Mouse (Mus musculus): Measurements from ENCODE around the gene Gm48552. TPM values are rescaled to one million over a fixed set of nuclear protein-coding genes. Genes with fewer than 3 reads are reported as not detected.

Gene Gm48552
- total RNA-seq, 2 experiments from 2014 or later = 0.62 TPM; not detected in 1

- DNase-seq = no peak
- intact Hi-C loops (cut with DNase I) = no loop called here
Observed at GRCm38 (mm10) chr10:81358841-81359240, 30.0 kb upstream of the Gm48552 start.

- no peak for DNase-seq
- intact Hi-C loops (cut with DNase I) = no loop called here
Observed at GRCm38 (mm10) chr10:81360721-81361120, 28.1 kb upstream of the Gm48552 start.

GRCm38 (mm10) chr10:81362336-81362949, 26.4 kb upstream of the Gm48552 start:
- no peak for DNase-seq
- intact Hi-C loops (cut with DNase I) = no loop called here

DNA sequence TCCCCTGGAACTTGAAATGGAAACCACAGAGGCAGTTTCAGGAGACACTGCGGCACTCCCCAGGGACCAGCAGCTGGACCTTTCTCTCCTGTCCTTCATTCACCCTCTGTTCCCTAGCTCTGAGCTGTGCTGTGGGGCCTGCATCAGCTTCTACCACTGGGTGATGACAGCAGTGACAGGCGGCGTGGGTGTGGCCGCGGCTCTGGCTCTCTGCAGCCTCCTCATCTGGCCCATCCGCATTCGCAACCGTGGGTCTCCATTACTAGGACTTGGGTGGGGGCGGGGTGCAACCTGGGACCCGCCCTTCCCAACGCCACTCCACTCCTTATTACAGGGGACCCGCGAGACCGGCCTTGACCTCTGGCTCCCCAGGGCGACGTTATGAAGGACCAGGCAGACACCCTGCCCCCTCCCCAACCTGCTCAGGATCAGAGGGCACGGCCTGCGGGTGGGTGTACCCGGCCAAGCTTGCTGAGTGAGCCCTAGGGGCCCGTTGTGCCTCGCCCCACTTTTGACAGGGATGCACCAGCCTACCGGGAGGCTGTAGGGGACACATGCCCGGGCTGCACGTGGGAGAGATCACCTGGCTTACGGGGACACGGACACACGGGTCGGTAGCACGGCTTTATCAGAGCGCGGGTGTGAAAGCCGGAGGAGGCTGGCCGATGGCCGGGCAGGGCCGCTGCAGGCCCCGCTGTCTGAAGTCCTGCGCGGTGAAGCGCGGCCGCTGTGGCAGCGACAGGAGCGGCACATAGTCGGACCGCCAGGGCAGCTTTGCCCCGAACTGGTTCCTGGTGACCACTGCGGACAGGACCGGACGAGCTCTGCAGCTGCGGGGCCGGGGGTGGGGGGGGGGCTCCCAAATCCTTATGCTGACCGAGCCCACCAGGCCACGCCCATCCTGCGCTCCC, 25.1 kb upstream of the Gm48552 start:
- DNase-seq = peak in 1 of 2 experiments; percentile 33
- intact Hi-C loops (cut with DNase I) = no loop called here

GRCm38 (mm10) chr10:81364666-81365065, 24.1 kb upstream of the Gm48552 start:
- intact Hi-C loops (cut with DNase I) = no loop called here
- DNase-seq = peak in 1 of 2 experiments; percentile 49

DNA sequence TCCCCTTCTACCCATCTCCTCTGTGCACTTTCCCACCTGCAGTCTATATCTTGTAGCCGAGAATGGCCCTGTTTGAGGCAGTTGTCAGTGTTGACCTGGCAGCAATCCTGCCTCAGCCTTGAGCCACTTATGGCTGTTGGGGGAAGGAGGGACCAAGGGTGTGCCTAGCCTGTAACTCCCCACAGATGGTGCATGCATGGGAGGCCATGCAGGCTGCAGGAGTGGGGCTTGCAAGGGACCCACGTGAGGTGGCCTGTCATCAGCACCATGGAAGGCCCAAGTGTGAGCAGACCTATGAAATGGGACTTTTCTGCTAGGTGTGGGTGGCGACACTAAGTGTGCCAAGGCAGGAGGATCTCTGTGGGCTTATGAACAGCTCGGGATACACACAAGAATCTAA, 23.7 kb upstream of the Gm48552 start:
- DNase-seq = no peak
- intact Hi-C loops (cut with DNase I) = no loop called here

GRCm38 (mm10) chr10:81365672-81366476, 22.9 kb upstream of the Gm48552 start, which contains the start of gene 4930404N11Rik:
Gene 4930404N11Rik, minus strand, starts transcription at chr10:81365816.
- DNase-seq = no peak
- intact Hi-C loops (cut with DNase I) = no loop called here

- DNase-seq = no peak
- intact Hi-C loops (cut with DNase I) = no loop called here
Observed at GRCm38 (mm10) chr10:81366477-81367206, 22.2 kb upstream of the Gm48552 start.

- DNase-seq = no peak
- intact Hi-C loops (cut with DNase I) = no loop called here
Observed at GRCm38 (mm10) chr10:81367207-81367495, 21.7 kb upstream of the Gm48552 start.

GRCm38 (mm10) chr10:81375322-81375721, 13.5 kb upstream of the Gm48552 start:
- intact Hi-C loops (cut with DNase I) = no loop called here

DNA sequence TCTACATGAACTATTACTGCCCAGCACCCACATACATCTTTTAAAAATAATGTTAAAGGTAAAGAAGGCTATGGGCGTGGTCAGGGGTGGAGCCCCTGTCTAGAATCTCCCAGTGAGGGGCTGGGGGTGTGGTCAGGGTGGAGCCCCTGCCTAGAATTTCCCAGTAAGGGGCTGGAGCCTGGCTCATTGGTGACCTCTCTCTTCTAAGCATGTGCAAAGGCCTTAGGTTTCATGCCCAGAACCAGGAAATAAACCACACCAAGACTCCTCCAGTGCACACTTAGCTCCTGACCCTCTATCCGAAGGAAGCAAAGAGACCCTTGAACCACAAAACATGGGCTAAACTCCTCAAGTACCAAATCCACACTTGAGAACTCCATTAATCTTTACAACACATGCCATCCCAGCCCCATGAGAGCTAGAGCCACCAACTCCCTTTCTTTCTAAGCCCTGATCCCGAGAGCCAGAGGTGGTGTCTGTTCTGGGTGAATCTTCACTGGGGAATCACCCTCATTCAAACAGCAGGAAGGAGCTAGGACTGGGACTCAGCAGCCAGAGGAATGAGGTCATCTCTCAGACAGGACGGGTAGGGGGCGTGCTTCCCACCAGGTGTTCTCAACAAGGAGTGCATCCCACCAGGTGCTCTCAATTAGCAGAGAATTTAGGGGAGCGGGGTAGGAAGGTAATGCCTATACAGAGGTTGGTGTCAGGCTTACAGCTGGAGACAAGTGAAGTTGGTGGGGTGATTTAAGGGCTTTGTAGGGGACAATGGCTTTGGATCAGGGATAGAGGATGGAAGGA, 12.0 kb upstream of the Gm48552 start:
- no peak for DNase-seq
- intact Hi-C loops (cut with DNase I) = no loop called here

More at GRCm38 (mm10) chr10:81375322-81375721, 13.5 kb upstream of the Gm48552 start:
- DNase-seq = no peak

DNA sequence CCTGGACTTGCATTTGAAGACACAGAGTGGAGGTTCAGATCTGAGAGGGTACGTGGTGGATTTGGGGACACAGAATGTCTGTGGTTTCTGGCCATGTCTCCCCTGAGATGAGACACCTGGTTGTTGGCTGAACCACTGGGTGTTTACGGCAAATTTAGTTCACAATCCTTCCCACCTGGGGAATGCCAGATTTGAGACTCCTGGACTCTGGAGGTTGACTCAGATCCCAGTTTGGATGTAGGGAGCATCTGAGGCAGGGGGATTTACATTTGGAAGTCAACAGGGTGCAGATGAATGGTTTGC, 11.5 kb upstream of the Gm48552 start:
- intact Hi-C loops (cut with DNase I) = no loop called here

GRCm38 (mm10) chr10:81377793-81378552, 10.8 kb upstream of the Gm48552 start, which contains the start of gene Fzr1:
Gene Fzr1, minus strand, starts transcription at chr10:81378516.
- intact Hi-C loops (cut with DNase I) = no loop called here
- DNase-seq = peak in 1 of 2 experiments; percentile 36

More for the DNA sequence above, 11.5 kb upstream of the Gm48552 start:
- DNase-seq = no peak

GRCm38 (mm10) chr10:81378553-81379182, 10.1 kb upstream of the Gm48552 start:
- peak; percentile 100 for DNase-seq
- intact Hi-C loops (cut with DNase I) = no loop called here

DNA sequence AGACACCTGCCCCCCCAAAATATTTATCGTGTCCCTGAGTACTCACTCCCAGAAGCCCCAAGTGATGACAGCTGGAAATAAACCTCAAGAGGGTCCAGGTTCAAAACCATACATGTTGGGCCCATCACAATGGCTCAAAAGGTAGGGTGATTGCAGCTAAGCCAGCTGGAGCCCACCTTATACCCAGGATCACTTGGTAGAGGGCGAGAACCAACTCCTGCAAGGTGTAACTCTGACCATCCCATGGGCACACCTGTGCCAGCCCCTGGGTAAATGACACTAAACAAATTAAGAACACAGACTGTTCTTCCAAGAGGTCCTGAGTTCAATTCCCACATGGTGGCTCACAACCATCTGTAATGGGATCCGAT, 9.6 kb upstream of the Gm48552 start:
- intact Hi-C loops (cut with DNase I) = no loop called here
- no peak for DNase-seq

GRCm38 (mm10) chr10:81379809-81380378, 8.9 kb upstream of the Gm48552 start:
- no peak for DNase-seq
- intact Hi-C loops (cut with DNase I) = loop anchor here (10.0 kb wide), 1 partner anchor 165 kb away; the partner anchor contains the start of gene Gna11

- no peak for DNase-seq
- intact Hi-C loops (cut with DNase I) = loop anchor here (10.0 kb wide), 1 partner anchor 163 kb away; the partner anchor contains the start of gene Gna11
Observed at GRCm38 (mm10) chr10:81382039-81382438, 6.8 kb upstream of the Gm48552 start.
